Mouse (Mus musculus): ENCODE data around the gene 3830403N18Rik.

DNA sequence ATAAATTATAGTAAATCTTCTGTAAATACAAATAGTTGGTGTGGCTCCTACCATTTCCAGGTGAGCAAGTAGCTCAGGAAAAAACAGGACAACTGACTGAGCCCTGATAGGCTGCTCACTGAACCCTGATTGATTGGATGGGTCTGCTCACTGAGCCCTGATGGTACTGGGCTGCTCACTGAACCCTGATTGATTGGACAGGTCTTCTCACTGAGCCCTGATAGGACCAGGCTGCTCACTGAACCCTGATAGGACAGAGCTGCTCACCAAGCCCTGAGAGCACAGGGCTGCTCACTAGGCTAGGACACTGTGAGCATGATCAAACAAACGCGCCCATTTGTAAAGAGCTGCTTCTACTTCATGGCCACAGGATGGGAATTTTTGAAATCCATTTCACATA is 15.0 kb downstream of the 3830403N18Rik start:
- no peak for TF ChIP-seq CTCF (IDR thresholded peaks at IDR 0.05; ENCODE audit: borderline replicate concordance, extremely low read depth, insufficient read depth, insufficient read length)
- no peak for TF ChIP-seq POLR2A (IDR thresholded peaks at IDR 0.05; ENCODE audit: borderline replicate concordance, extremely low read depth, insufficient read depth, insufficient read length, poor library complexity, severe bottlenecking)

All from brain, embryonic 14.5 days (tissue).